Mouse (Mus musculus) midbrain, embryonic 11.5 days (tissue): ENCODE measurements around the gene Igfbp7. TPM values are rescaled to one million over a fixed set of nuclear protein-coding genes. Genes with fewer than 3 reads are reported as not detected.

Experiments
- ATAC-seq: fragments of 200-750 bp; cut with Nextera tagmentation; 2 replicates; pipeline ENCODE4 v1.8.0; 2017; ENCODE audit warnings: moderate TSS enrichment, moderate library complexity; ENCODE audit not compliant: low FRiP score
- DNase-seq: peaks from one replicate; pipeline ENCODE4 v3.0.0; 2015; ENCODE audit warnings: low spot score; ENCODE audit errors: missing footprints
- H3K27ac ChIP-seq: fragments of 300-500 bp; sonication (generic); 2 replicates; pipeline ENCODE4 v1.5.1; 2014; ENCODE audit warnings: low read depth, low read length
- H3K27me3 ChIP-seq: fragments of 300-500 bp; sonication (generic); 2 replicates; pipeline ENCODE4 v1.6.1; 2014; ENCODE audit warnings: mild to moderate bottlenecking, low read length, moderate library complexity, mixed read lengths; ENCODE audit not compliant: control insufficient read depth, insufficient read depth
- H3K36me3 ChIP-seq: fragments of 300-500 bp; sonication (generic); 2 replicates; pipeline ENCODE4 v1.6.1; 2014; ENCODE audit warnings: mild to moderate bottlenecking, low read length, moderate library complexity, mixed read lengths; ENCODE audit not compliant: control insufficient read depth, insufficient read depth
- H3K4me1 ChIP-seq: fragments of 300-500 bp; sonication (generic); 2 replicates; pipeline ENCODE4 v1.6.1; 2014; ENCODE audit warnings: low read length; ENCODE audit not compliant: control insufficient read depth, insufficient read depth
- H3K4me2 ChIP-seq: fragments of 300-500 bp; sonication (generic); 2 replicates; pipeline ENCODE4 v1.6.1; 2014; ENCODE audit warnings: mild to moderate bottlenecking, moderate library complexity
- H3K4me3 ChIP-seq: fragments of 300-500 bp; sonication (generic); 2 replicates; pipeline ENCODE4 v1.5.1; 2014; ENCODE audit warnings: low read depth, low read length
- H3K9ac ChIP-seq: fragments of 300-500 bp; sonication (generic); 2 replicates; pipeline ENCODE4 v1.6.1; 2014; ENCODE audit warnings: low read length
- H3K9me3 ChIP-seq: fragments of 300-500 bp; sonication (generic); 2 replicates; pipeline ENCODE4 v1.6.1; 2016; ENCODE audit warnings: low read length; ENCODE audit not compliant: control insufficient read depth
- WGBS: fragments of 180-500 bp; shearing (Covaris S2); extraction: QIAGEN DNeasy Blood & Tissue Kit; methylation state at CpG from one replicate; pipeline ENCODE4 v1.1.7; 2014; 5-methylcytosine and 5-hydroxymethylcytosine counted together
- polyA plus RNA-seq: library from polyadenylated mRNA; unstranded; fragments of >200 nt; fragmentation: Nextera tagmentation; extraction: Ambion mirVana; gene quantifications from 2 replicates; pipeline ENCODE4 v1.2.1, GENCODE M21; 2014

Igfbp7 gene
- polyA plus RNA-seq, 1 experiment from 2014 or later = 25.1 TPM

- ATAC-seq = no peak
- WGBS = 83% methylated on average over 8 of the region's 8 CpGs
- H3K4me1 ChIP-seq = no peaks in the 10 kb centered on the region
- H3K27ac ChIP-seq = no peak overlapping the region
- H3K4me3 ChIP-seq = no peak overlapping the region
- no peak overlapping the region for H3K9ac ChIP-seq
- H3K27me3 ChIP-seq = no peaks in the 10 kb centered on the region
- H3K4me2 ChIP-seq = no peak overlapping the region
- no peak for DNase-seq
- no peaks in the 10 kb centered on the region for H3K36me3 ChIP-seq
- H3K9me3 ChIP-seq = no peaks in the 10 kb centered on the region
Measured at GRCm38 (mm10) chr5:77366313-77366712, 41.5 kb downstream of the Igfbp7 start.

GRCm38 (mm10) chr5:77364443-77365038 lies 43.3 kb downstream of the Igfbp7 start:
- DNase-seq (no peak), ATAC-seq (no peak)
- no peaks in the 10 kb centered on the region for H3K9me3 ChIP-seq
- WGBS = 88% methylated on average over 3 of the region's 3 CpGs
- H3K4me2 ChIP-seq = no peak overlapping the region
- H3K36me3 ChIP-seq = no peaks in the 10 kb centered on the region
- H3K27ac ChIP-seq = no peak overlapping the region
- H3K9ac ChIP-seq = no peak overlapping the region
- no peaks in the 10 kb centered on the region for H3K27me3 ChIP-seq
- H3K4me1 ChIP-seq = no peaks in the 10 kb centered on the region
- H3K4me3 ChIP-seq = no peak overlapping the region

- Histone ChIP-seq H3K4me1 (peaks cover under 1% of the 10 kb centered on the region; the same call in 1 of the 2 replicates), H3K9ac (no peak overlapping the region), H3K36me3 (no peaks in the 10 kb centered on the region), H3K4me2 (no peak overlapping the region), H3K27me3 (no peaks in the 10 kb centered on the region), H3K9me3 (no peaks in the 10 kb centered on the region), H3K27ac (no peak overlapping the region), H3K4me3 (no peak overlapping the region)
- ATAC-seq (no peak), DNase-seq (no peak)
- 86% methylated on average over 6 of the region's 6 CpGs for WGBS
Measured at GRCm38 (mm10) chr5:77363650-77364049, 44.2 kb downstream of the Igfbp7 start.

- ATAC-seq (no peak), DNase-seq (no peak)
- Histone ChIP-seq H3K4me1 (peaks cover 9% of the 10 kb centered on the region; the same call in 1 of the 2 replicates), H3K27ac (no peak overlapping the region), H3K4me3 (no peak overlapping the region), H3K9me3 (no peaks in the 10 kb centered on the region), H3K36me3 (no peaks in the 10 kb centered on the region), H3K9ac (no peak overlapping the region), H3K27me3 (no peaks in the 10 kb centered on the region), H3K4me2 (no peak overlapping the region)
- WGBS = 55% methylated on average over 3 of the region's 3 CpGs
Measured at GRCm38 (mm10) chr5:77362120-77362519, 45.7 kb downstream of the Igfbp7 start.

- Histone ChIP-seq H3K36me3 (no peaks in the 10 kb centered on the region), H3K4me1 (peaks cover 9% of the 10 kb centered on the region; the same call in 1 of the 2 replicates), H3K4me3 (no peak overlapping the region), H3K27me3 (no peaks in the 10 kb centered on the region), H3K27ac (no peak overlapping the region), H3K4me2 (no peak overlapping the region), H3K9me3 (no peaks in the 10 kb centered on the region), H3K9ac (no peak overlapping the region)
- WGBS = 78% methylated on average over 4 of the region's 4 CpGs
- DNase-seq = no peak
- no peak for ATAC-seq
Measured at GRCm38 (mm10) chr5:77361006-77361405, 46.8 kb downstream of the Igfbp7 start.

- H3K9ac ChIP-seq = no peak overlapping the region
- H3K4me2 ChIP-seq = no peak overlapping the region
- ATAC-seq = no peak
- H3K4me1 ChIP-seq = peaks cover 9% of the 10 kb centered on the region; the same call in 1 of the 2 replicates
- 96% methylated on average over 4 of the region's 4 CpGs for WGBS
- H3K27me3 ChIP-seq = no peaks in the 10 kb centered on the region
- no peak overlapping the region for H3K27ac ChIP-seq
- no peak for DNase-seq
- H3K9me3 ChIP-seq = no peaks in the 10 kb centered on the region
- H3K36me3 ChIP-seq = no peaks in the 10 kb centered on the region
- no peak overlapping the region for H3K4me3 ChIP-seq
Measured at GRCm38 (mm10) chr5:77359971-77360370, 47.9 kb downstream of the Igfbp7 start.

- Histone ChIP-seq H3K4me1 (peaks cover 9% of the 10 kb centered on the region; the same call in 1 of the 2 replicates), H3K27ac (no peak overlapping the region), H3K4me2 (peak overlapping the region; percentile 58), H3K9me3 (no peaks in the 10 kb centered on the region), H3K36me3 (no peaks in the 10 kb centered on the region), H3K27me3 (no peaks in the 10 kb centered on the region), H3K9ac (peak overlapping the region; percentile 54), H3K4me3 (peak overlapping the region; percentile 35)
- ATAC-seq (peak; percentile 70), DNase-seq (peak; percentile 97)
- WGBS = 2% methylated on average over 10 of the region's 10 CpGs
Measured at GRCm38 (mm10) chr5:77358347-77358746, 49.5 kb downstream of the Igfbp7 start.

GRCm38 (mm10) chr5:77357405-77358149 lies 50.3 kb downstream of the Igfbp7 start:
- no peaks in the 10 kb centered on the region for H3K27me3 ChIP-seq
- no peaks in the 10 kb centered on the region for H3K9me3 ChIP-seq
- H3K4me3 ChIP-seq = peak overlapping the region; percentile 35
- H3K9ac ChIP-seq = peak overlapping the region; percentile 47
- no peaks in the 10 kb centered on the region for H3K36me3 ChIP-seq
- H3K4me1 ChIP-seq = peaks cover 9% of the 10 kb centered on the region; the same call in 1 of the 2 replicates
- no peak overlapping the region for H3K27ac ChIP-seq
- DNase-seq (peak; percentile 92), ATAC-seq (peak; percentile 71)
- peak overlapping the region; percentile 58 for H3K4me2 ChIP-seq
- 18% methylated on average over 22 of the region's 22 CpGs for WGBS
